Mouse (Mus musculus) stomach, postnatal 0 days (tissue): ENCODE measurements around the gene Gpr137c.

Experiments used
- CTCF ChIP-seq: IDR thresholded peaks from 2 replicates; pipeline ENCODE4 v1.5.1; 2016; ENCODE audit warnings: antibody characterized with exemption, low read depth, mild to moderate bottlenecking, moderate library complexity
- EP300 ChIP-seq: optimal IDR thresholded peaks from 2 replicates; pipeline ENCODE3; 2016; ENCODE audit warnings: antibody characterized with exemption

GRCm38 (mm10) chr14:45321622-45322021, 102.1 kb downstream of the Gpr137c start:
- TF ChIP-seq CTCF (no peak), EP300 (no peak)
